Mouse (Mus musculus) mesoderm, embryonic 11.5 days (tissue): Measurements from ENCODE around the gene Pcgf5.

Experiments used
- DNase-seq: peaks from one replicate; pipeline ENCODE4 v3.0.0-alpha.2; 2012; ENCODE audit warnings: low read depth, low spot score

The Pcgf5 gene

DNA sequence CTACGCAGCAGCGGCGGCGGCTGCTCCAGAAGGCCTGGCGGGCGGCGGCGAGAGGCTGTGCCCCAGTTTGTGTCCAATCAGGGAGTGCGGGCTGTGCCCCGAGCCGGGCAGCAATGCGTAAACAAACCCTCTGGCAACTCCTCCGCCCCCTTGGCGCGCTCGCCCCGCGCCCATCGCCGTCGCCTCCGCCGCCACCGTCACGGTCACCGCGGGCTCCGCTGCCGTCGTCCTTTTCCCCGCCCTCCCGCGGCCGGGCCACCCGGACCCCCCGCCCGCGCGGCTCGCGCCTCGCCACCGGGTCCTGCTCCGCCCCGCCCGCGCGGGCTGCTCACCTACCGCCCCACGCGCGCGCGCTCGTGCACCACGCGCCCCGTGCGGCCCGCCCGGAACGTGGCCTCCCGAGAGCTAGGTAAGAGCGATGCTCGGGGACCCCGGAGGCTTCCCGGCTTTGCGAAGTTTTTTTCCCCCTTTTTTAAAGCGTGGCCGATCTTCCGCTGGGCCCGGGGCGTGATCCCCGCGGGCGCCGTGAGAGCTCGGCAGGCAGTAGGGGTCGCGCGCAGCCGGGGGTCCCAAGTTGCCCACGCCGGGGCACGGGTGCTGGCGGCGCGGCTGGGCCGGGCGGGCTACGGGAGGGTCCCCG is at the start of gene Pcgf5:
TSS of gene Pcgf5 (plus strand) at position 149 of the 640 bp plus-strand sequence.
- DNase-seq, result peak; percentile 50

DNA sequence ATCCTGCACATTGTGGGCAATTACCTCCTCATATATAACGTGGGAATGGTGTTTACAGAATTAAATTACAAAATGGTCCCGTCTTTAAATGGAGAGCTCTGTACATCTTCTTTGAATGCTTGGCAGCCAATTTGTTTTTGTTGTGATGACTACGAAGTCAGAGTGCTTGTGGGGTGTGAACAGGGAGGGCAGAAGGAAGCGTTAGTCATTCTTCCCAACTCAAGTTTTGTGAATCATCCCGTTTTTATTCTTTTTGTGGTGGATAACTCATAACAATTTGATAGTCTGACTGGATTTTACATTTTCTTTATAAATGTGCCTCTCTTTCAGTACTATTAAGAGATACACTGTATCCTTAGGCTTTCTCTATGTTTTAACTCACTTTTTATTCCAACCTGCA is 42.6 kb upstream of the Pcgf5 start:
- DNase-seq, result no peak

DNA sequence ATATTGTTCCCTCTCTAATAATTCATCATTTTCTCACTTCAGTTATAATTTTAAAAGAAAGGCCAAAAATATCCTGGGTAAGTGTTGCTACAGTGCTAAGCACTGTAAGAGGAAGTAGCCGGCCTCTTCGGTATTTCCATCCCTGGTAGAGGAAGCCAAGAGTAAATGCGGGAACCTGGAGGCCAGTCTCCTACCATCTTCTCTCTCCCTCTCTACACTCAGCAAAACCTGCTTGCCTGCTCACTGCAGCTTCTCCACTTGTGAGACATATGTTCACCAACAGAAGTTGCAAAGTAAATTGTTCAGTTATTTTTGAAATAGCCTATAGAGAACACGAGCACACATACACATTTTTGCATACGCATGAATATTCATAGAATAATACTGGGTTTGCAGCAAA is 34.1 kb upstream of the Pcgf5 start:
- no peak for DNase-seq

DNA sequence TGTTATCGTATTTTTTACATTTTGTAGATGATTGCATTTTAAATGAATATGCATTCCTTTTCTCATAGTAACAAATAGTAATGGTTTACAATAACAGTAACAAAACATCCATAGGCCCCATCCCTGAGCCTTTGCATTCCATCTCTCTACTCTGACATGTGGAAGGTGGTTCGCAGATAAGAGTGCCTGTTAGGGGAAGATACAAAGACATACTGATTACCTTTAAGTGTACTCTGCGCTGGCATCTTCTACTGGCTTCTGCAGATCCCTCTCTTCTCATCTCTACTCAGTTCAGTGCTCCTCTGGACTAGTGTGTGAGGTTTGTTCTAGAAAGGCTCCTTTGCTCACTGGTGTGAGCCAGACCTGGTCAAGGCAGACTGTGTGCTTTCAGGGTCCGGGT is 28.4 kb upstream of the Pcgf5 start:
- DNase-seq, result no peak

DNA sequence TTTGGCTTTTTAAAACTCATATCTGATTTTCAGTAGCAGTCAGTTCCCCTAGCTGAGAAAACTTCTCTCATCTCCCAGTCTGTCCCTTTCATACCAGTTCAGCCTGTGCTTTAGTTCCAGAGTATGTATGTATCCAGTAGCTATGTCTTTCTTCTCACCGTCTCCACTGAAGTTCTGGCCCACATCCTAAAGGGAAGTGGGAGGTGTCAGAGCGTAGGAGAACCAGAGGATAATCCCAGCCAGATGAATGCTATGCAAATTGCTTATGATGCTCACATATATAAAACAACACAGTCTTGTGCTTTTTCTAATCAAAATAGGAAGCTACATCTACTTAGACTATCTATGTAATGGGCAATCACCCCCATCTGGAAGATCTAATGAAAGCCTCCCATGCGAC is 27.0 kb upstream of the Pcgf5 start:
- no peak for DNase-seq

DNA sequence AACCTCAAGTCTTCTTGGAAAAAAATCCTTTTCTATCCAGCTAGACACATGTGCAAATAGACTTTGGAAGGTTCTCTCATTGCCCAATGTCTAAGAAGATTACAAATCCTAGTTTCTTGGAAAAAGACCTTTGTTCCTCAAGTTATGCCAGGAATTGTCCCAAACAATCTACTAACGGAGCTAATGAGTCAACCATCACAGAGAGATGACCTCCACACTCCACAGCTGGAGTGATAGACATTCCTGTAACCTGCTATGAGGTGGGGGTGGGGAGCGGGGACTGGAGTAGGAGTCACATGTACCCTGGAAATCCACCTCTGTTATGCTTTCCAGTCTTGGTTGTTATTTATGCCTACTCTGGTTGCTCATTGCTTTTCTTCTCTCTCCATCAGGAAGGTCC is 24.8 kb upstream of the Pcgf5 start:
- no peak for DNase-seq

DNA sequence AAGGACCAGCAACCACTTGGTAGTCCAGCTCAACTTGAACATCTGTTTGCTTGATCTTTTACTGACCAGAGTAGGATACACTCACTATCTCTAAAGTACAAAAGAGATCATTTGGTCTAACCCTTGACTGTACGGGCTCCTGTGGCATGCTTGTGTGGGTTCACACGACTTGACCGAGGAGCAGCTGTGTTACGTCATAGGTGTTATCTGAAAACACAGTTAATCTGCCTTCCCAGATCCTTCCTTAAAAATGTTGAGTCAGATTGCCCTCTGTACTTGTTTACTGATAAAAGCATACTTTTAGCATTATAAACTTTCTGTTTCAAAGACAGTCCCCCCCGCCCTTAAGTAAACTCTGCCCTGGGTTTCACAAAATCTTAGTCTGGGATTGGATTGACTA is 19.4 kb upstream of the Pcgf5 start:
- DNase-seq, result no peak

DNA sequence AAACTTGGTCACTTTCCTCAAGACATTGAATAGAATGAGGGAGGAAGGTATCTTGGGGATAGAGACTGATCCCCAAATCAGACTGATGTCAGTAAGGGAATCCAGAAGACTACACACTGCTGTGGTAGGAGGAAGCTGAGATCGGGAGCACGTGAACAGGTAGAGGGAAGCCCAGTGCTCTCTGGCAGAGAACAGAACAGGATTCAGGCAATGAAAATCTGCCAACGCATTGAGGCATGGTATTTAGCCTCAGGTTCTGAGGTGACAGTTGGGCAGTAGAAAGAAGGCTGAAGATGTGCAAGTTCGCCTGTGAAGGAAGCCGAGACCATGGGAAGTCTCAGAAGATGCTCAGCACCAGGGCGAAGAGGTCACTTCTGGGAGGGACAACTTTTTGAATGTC is 733 bp upstream of the Pcgf5 start:
- peak; percentile 3 for DNase-seq

DNA sequence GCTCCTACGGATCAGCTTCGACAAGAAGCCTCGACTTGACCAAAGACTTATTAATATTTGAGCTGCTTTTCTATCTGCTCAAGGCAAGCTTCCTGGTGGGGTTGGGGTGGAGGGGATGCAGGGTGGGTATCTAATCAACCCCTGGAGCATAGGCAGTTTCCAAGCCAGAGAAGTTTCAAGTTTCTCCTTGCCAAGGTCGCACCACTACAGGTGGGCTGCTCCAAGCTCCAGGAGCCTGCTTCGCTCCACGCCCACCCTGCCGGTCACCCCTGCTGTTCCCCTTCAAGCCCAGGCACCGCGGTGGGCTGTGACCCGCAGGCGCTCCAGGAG is 313 bp upstream of the Pcgf5 start:
- no peak for DNase-seq

DNA sequence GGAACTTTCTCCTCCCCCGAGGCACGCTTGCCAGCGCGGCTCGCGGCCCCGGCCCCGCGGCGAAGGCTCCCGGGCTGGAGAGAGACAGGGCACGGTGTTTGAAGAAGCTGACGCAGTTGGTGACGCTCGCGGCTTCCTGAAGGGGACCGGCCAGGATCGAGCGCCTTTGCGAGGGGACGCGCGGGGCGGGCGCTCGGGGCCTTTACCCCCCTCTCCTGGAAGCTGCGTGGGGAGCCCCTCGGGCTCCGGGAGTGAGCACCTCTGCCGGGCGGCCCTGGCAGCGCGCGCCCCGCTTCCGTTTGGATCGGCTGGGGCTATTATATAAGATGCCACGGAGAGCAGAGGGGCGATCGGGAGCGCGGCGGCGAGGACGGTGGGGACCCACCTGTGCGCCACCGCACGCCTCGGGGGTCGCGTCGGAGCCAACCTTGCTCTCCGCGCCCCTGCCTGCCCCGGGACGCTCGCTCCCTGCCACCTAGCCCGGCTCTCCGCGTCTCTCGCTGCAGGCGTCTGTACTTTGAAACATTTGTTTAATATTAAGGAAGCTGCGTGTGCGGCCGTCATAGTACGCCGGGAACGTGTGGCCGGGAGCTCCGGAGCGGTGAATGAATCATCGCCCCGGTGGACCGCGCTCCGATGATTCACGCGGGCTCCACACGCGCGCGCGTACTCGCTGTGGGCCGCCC is 835 bp downstream of the Pcgf5 start:
- peak; percentile 34 for DNase-seq

DNA sequence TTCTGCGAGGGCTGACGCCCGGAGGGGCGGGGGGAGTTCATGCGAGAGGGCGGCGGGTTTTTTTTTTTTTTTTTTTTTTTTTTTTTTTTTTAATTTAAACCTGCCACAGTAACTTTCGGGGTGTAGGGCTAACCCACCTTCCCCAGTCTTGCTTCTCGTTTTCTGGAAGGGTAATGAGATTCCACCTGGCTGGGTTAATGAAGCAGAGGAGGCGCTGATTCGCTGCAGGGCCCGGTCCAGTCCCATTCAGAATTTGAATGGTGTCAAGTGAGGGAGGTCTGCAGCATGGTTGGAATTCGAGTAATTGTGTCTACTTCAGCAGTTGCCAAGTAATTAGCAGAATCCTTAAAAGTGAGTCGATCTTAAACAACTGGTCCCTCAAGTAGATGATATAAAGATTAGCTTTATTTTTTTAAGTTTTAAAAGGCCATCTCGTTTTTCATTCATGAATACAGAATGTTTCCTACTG is 1.4 kb downstream of the Pcgf5 start:
- no peak for DNase-seq

DNA sequence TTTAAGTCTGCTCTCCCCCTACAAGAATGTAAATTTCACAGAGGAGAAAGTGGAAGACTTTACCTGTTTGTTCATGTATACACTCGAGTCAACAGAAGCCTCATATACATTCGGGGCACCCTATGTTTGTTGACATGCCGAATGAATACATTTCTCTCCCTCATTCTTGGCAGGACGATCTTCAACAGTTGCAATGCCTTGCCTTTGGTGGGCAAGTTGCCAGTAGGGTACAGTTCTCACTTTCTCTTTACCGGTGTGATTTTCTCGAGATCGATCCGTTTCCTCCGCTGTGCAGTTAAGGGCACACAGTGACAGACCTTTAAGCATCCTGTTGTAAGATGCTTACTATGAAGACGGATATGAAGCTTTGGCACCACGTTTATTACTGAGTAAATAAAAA is 2.1 kb downstream of the Pcgf5 start:
- no peak for DNase-seq

DNA sequence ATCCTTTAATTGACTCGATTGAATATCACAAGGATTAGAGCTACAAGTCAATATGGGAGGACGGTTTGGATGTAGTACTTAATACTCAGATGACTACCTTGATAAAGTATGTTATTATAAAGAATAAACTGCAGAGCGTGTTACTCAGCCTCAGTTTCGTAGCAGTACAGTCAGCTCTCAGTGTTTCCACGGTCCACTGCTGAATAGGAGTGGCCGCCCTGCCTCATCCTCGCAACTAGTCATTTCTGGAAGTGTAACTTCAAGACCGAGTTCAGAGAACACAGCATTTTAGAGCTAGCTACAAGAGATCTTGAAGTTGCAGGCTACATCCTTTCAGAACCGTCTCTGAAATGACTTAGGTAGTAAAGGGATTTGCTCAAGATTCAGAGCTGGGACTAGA is 2.8 kb downstream of the Pcgf5 start:
- DNase-seq, result no peak

DNA sequence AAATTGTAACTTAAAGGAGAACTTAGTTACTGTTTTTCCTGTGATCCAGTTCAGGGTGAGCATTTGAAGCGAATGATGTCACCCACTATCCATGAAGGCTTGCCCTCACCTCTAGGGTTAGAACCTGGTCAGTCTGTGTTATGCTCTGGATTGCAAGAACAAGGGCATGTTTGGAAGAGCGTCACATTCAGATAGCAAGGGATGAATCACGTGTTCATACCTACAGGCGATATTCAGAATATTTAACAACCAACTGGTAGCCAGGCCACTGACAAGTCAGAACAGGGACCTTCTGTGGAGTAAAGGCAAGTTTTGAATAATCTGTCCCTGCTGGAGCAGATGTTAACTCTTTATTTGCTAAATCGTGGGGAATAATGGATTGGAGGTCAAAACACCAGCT is 14.4 kb downstream of the Pcgf5 start:
- DNase-seq, result no peak

DNA sequence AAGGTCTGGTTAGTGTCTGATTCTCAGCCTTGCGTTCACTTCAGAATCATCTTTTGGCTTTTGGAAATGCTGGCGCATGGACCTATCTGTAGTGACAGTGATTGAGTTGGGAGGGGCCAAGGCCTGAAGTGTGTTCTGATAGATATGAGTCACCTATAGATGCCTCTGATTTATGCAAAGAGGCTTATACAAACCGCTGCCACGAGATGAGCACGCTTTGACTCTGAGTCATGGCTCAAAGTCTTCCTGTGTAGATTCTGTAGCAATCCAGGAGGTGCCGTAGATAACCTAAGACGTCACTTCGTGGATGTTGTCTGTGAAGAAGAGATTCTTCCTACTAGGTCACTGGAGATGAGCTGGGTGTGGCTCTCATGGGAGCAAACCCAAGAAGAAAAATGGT is 16.6 kb downstream of the Pcgf5 start:
- no peak for DNase-seq

DNA sequence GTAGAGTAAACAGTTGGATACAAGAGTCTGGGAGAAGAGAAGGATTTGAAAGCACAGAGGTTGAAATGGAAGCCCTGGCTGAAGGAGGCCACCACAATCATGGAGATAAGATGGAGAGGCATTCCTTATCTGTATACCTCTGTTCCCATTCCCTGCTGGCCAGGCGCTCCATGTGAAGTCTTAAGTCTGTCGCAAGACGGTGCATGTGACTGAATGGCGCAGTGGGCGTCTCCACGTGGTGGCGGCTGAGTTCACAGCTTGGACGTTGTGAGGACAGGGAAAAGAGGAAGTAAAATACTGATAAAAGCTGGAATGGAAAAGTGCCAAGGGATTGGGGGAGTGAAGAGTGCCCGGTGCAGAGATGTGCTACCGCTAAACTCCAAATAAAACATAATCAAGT is 23.4 kb downstream of the Pcgf5 start:
- DNase-seq, result no peak

DNA sequence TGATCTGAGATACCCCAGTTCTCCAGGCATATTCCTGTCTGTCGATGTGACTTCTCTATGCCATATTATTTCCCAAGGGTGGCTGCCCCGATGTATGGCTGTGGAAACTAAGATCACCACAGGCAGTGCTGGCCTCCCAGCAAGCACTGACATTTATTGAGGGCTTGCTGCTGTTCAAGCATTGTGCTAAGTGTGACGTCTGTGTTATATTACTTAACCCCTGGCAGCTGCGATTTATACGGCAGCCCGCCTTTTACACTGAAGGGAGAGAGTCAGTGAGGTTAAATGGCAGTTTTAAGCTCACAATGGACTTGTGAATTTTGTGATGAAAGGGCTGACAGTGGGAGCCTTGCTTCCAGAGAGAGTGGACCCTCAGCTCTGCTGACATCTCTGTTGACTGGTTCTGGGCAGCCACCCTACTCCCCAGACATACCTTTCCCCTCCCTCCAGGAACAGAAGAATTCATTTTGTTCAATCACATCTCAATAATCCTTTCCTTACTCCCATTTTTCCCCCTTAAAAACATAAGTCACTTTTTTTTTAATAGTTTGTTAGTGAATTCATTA is 25.0 kb downstream of the Pcgf5 start:
- DNase-seq, result peak; percentile 48

DNA sequence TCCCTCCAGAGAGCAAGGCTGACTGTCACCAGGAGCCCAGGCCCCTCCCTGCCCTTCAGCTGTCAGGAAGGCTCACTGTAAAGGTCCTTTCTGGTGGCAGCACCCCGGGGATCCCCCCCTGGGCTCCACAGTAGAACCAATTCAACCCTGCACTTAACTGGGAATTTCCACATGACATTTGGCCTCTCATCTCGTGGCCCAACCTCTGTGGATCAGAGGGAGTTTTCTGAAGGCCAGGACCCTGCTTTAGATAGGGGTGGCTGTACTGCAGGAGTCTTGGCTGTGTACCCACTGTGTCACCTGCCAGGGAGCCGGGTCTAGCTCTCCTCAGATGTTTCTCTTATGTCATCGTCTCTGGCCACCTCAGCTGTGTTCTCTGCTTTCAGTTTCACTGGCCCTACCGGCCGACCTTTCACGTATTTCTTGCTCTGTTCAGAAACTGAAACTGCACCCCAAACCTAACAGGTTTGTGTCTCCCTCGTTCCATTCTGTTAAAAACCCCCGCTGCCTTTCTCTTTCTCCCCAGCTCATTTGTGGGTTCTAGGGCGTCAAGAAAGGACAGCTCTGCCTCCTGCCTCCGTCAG is 27.2 kb downstream of the Pcgf5 start:
- no peak for DNase-seq

DNA sequence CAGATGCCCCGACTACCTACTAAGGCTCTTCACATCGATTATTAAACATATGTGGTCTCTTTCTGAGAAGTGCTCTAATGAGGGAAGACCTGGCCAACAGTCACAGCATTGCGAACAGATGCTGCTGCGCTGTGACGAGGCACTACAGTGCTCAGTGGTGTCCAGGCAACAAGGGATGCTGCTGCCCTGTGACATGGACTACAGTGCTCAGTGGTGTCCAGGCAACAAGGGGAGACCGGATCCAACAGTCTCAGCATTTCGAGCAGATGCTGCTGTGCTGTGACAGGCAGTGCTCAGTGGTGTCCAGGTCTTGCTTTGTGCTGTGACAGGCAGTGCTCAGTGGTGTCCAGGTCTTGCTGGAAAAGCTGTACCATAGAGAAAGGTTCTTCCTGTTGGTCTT is 29.6 kb downstream of the Pcgf5 start:
- no peak for DNase-seq

DNA sequence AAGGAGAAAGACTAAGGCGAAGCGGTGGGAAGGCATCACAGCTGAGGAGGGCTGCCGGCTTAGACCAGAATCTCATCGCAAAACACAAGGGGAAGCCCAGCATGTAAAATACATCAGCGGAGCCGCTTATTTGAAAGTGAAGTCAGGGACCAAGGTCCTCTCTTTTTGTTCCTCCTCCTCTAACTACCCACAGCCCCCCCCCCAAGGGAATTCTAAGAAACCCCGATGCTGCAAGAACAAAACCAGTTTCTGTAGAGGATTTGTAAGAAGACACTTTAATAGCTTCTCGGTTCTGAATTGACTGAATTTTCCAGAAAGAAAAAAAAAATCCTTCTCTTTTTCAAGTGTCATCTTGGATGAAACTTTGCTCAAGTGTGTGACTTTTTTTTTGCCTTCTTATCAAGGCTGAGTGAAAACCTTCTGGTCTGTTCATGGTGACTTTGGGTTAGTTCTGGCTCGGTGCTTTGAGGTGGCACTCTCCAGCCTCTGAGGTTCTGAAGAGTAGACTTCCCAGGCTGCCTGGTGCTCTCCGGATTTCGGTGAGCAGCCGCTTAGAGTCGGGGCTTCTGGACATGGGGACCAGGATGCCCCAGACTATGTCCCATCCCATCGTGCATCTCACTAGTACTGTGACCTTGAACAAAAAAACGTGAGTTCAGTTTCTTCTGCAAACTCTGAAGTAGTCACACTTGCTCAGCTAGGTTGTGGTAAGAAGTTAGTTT is 30.6 kb downstream of the Pcgf5 start:
- no peak for DNase-seq

DNA sequence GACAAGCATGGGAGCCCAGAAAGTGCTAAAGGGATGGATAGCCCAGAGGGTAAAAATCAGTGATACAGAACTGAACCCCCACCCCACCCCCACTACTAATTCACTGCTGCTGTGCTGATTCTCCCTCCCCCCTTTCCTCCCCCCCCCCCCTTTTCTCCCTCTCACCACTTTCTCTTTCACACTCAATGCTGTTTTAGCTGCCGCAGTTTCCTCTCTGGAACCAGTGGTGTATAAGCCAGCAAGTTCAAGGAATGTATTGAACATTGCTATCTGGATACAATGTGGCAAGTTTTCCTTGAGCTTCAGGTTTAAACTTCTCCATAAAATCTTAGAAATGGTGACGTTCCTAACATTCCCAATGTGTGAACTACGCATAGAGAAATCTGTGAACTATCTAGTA is 34.8 kb downstream of the Pcgf5 start:
- no peak for DNase-seq

DNA sequence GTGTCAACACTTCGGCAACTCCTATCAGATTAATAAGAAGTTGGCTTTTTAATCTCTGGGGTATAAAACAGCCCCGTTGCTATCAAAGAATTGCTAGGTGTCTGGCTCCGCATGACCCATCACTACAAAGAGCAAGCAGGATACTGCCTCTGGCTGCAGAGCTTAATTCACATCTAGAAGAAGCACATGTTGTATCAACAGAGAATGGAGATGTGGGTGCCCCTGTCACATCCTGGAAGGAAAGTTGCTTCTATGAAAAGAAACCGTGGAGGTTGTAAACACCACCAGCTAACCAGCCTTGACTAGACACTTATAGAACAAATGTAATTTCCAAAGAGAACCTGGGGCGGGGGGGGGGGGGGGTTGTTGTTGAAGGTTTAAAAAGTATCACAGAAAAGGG is 35.9 kb downstream of the Pcgf5 start:
- DNase-seq, result no peak
